Mouse (Mus musculus) gastrocnemius, adult 2 months (tissue): ENCODE data around the gene Dcaf17. TPM values are rescaled to one million over a fixed set of nuclear protein-coding genes. Genes with fewer than 3 reads are reported as not detected.

Experiments
- DNase-seq: peaks from one replicate; pipeline ENCODE4 v3.0.0; 2022
- H3K27ac ChIP-seq: fragments of 200-600 bp; 2 replicates; pipeline ENCODE4 v1.8.1; 2022; ENCODE audit warnings: mild to moderate bottlenecking
- H3K4me3 ChIP-seq: fragments of 200-600 bp; 2 replicates; pipeline ENCODE4 v1.8.1; 2022; ENCODE audit warnings: mild to moderate bottlenecking, moderate library complexity
- CTCF ChIP-seq: fragments of 200-600 bp; IDR thresholded peaks from 2 replicates; pipeline ENCODE4 v1.8.1; 2022; ENCODE audit warnings: antibody characterized with exemption, mild to moderate bottlenecking, moderate library complexity
- intact Hi-C: fragments of 180-260 bp; cut with DNase I; formaldehyde crosslinking; loops from one replicate; pipeline ENCODE4 v1.15.1; 2025
- total RNA-seq, 2 experiments: library from RNA; stranded (reverse); gene quantifications; 2 replicates each; pipeline ENCODE4 v1.2.3; 2021

The Dcaf17 gene
- total RNA-seq, 2 experiments from 2014 or later, result 4.2 to 6.2 TPM

GRCm38 (mm10) chr2:71134836-71135235, 79.7 kb downstream of the Dcaf17 start:
- TF ChIP-seq CTCF, result no peak
- Histone ChIP-seq H3K4me3 (no peak overlapping the region), H3K27ac (no peak overlapping the region)
- intact Hi-C loops, result no loop called here
- DNase-seq, result no peak

GRCm38 (mm10) chr2:71140622-71141021, 85.5 kb downstream of the Dcaf17 start:
- no peak for DNase-seq
- Histone ChIP-seq H3K4me3 (no peak overlapping the region), H3K27ac (no peak overlapping the region)
- intact Hi-C loops, result no loop called here
- no peak for TF ChIP-seq CTCF

- no peak overlapping the region for H3K27ac ChIP-seq
- TF ChIP-seq CTCF, result no peak
- DNase-seq, result no peak
- H3K4me3 ChIP-seq, result no peak overlapping the region
- intact Hi-C loops, result no loop called here
Observed at GRCm38 (mm10) chr2:71142410-71142809, 87.3 kb downstream of the Dcaf17 start.

GRCm38 (mm10) chr2:71145853-71146252, 90.7 kb downstream of the Dcaf17 start:
- no peak for TF ChIP-seq CTCF
- Histone ChIP-seq H3K27ac (no peak overlapping the region), H3K4me3 (no peak overlapping the region)
- DNase-seq, result no peak
- intact Hi-C loops, result no loop called here

- no peak for TF ChIP-seq CTCF
- DNase-seq, result no peak
- no peak overlapping the region for H3K4me3 ChIP-seq
- intact Hi-C loops, result no loop called here
- H3K27ac ChIP-seq, result no peak overlapping the region
Observed at GRCm38 (mm10) chr2:71146266-71146665, 91.1 kb downstream of the Dcaf17 start.

- no peak for DNase-seq
- Histone ChIP-seq H3K4me3 (no peak overlapping the region), H3K27ac (no peak overlapping the region)
- intact Hi-C loops, result no loop called here
- no peak for TF ChIP-seq CTCF
Observed at GRCm38 (mm10) chr2:71147816-71148215, 92.7 kb downstream of the Dcaf17 start.

Other genes with a start within 250 kb of the Dcaf17 start
- gene Tlk1, start 229.6 kb upstream of the Dcaf17 start, total RNA-seq, result 10 to 100 TPM; 39.1 to 46.5 TPM
- gene Mettl8, start 255 bp downstream of the Dcaf17 start, total RNA-seq, result 1 to 10 TPM; 5.0 to 6.4 TPM
- under 1 TPM; 0.20 to 0.59 TPM for gene Cybrd1, start 62.6 kb downstream of the Dcaf17 start, total RNA-seq
- gene Dync1i2, start 156.4 kb downstream of the Dcaf17 start, total RNA-seq, result 10 to 100 TPM; 40.1 to 49.3 TPM